In genomic region chr14:93416752-93417151, GRCm38 (mm10) we compare ENCODE assay signal across 13 mouse cellular contexts.
A peak's percentile ranks its signal among the peaks of the same experiment; 100 is the strongest.
DNase-seq lines count a peak whose midpoint lies in the region; ATAC-seq and TF ChIP-seq lines count a peak whose summit lies in the region.
"Had no signal": no experiment of that assay in that cellular context is flagged by ENCODE, and none has a peak within 500 bp of the region (broad histone marks: within the 10 kb centered on the region; RNA-seq: fewer than 3 reads in every experiment).

No protein-coding gene starts in this region.

- peak; percentile 2 for DNase-seq in embryo, embryonic 11.5 days (ENCODE audit: low read depth, low spot score)
- no peak for DNase-seq in embryo, embryonic 9.5 days (ENCODE audit: extremely low spot score)
- DNase-seq in cerebellum, postnatal 10 days: peak; percentile 45 to 66
- peak; percentile 74 for DNase-seq in hindbrain, postnatal 0 days (ENCODE audit: low spot score)
- peak; percentile 18 for DNase-seq in mesoderm, embryonic 11.5 days (ENCODE audit: low read depth, low spot score)
- no peak for DNase-seq in urinary bladder, postnatal 25 days (ENCODE audit: low spot score)
- no peak for DNase-seq in thymus, postnatal 36 days
- DNase-seq in adrenal gland, postnatal 4 days (ENCODE audit: low spot score in 2 of 2): no peak
- DNase-seq: adrenal gland, postnatal 25 days; heart, adult 11 months; lung, postnatal 36 days had no signal

- TF ChIP-seq CTCF in hindbrain, postnatal 0 days (IDR thresholded peaks at IDR 0.05; ENCODE audit: low read depth): no peak

- H3K4me3 ChIP-seq in hindbrain, postnatal 0 days (ENCODE audit: low read length): no peak overlapping the region
- H3K4me3 ChIP-seq: limb, embryonic 12.5 days had no signal

- no peaks in the 10 kb centered on the region for H3K36me3 ChIP-seq in hindbrain, postnatal 0 days (ENCODE audit: insufficient read depth, low read length)
- H3K36me3 ChIP-seq: limb, embryonic 12.5 days had no signal

- no peaks in the 10 kb centered on the region for H3K27me3 ChIP-seq in hindbrain, postnatal 0 days (ENCODE audit: insufficient read depth, low read length)
- H3K27me3 ChIP-seq: limb, embryonic 12.5 days had no signal

- H3K4me2 ChIP-seq in hindbrain, postnatal 0 days (ENCODE audit: low read depth, low read length): no peak overlapping the region
- H3K4me2 ChIP-seq: limb, embryonic 12.5 days had no signal

- ATAC-seq in hindbrain, postnatal 0 days: peak; percentile 43; the same call in 1 of the 2 replicates
- ATAC-seq: intestine, postnatal 0 days had no signal

- peak overlapping the region; percentile 5; the same call in 1 of the 2 replicates for H3K27ac ChIP-seq in hindbrain, postnatal 0 days
- H3K27ac ChIP-seq: limb, embryonic 12.5 days had no signal

- 32% methylated on average over 3 of the region's 3 CpGs for WGBS in hindbrain, postnatal 0 days

- no peaks in the 10 kb centered on the region for H3K9me3 ChIP-seq in hindbrain, postnatal 0 days (ENCODE audit: low read length)
- H3K9me3 ChIP-seq: limb, embryonic 12.5 days had no signal

- H3K9ac ChIP-seq in hindbrain, postnatal 0 days (replicated peaks; ENCODE audit: low read length): no peak overlapping the region
- H3K9ac ChIP-seq: limb, embryonic 12.5 days had no signal

- no peaks in the 10 kb centered on the region for H3K4me1 ChIP-seq in hindbrain, postnatal 0 days (ENCODE audit: insufficient read depth, low read length)
- H3K4me1 ChIP-seq: limb, embryonic 12.5 days had no signal

Comparison
In these comparisons a context has a peak if more than half of its experiments do, and no peak if none do; other contexts are left out.
1. DNase-seq: peak in embryo, embryonic 11.5 days (single experiment), cerebellum, postnatal 10 days (2 of 2), hindbrain, postnatal 0 days (single experiment) and mesoderm, embryonic 11.5 days (single experiment); none in embryo, embryonic 9.5 days (single experiment), urinary bladder, postnatal 25 days (single experiment), thymus, postnatal 36 days (0 of 2) and adrenal gland, postnatal 4 days (0 of 2).